Mouse (Mus musculus) midbrain, embryonic 15.5 days (tissue): ENCODE measurements at regions not wholly inside any gene's neighbourhood (a gene's known extent, or its start where the extent isn't known, plus 50 kb on each side); places are given as distances from the start of the nearest gene placed in this dataset.
A peak's percentile ranks its signal among the peaks of the same experiment; 100 is the strongest.
"Not testable (repeated sequence)": the region's sequence is repeated elsewhere in the genome, so short reads cannot be mapped to it uniquely, and the experiment has no call there.

ENCODE experiments used
- ATAC-seq: fragments of 200-750 bp; cut with Nextera tagmentation; replicated peaks from 2 replicates; pipeline ENCODE4 v1.8.0; 2017; ENCODE audit warnings: moderate TSS enrichment
- H3K27ac ChIP-seq: fragments of 300-500 bp; sonication (generic); 2 replicates; pipeline ENCODE4 v1.5.1; 2015; ENCODE audit warnings: mild to moderate bottlenecking, inconsistent platforms
- H3K27me3 ChIP-seq: fragments of 300-500 bp; sonication (generic); replicated peaks from 2 replicates; pipeline ENCODE4 v1.6.1; 2015; ENCODE audit warnings: inconsistent platforms
- H3K36me3 ChIP-seq: fragments of 300-500 bp; sonication (generic); replicated peaks from 2 replicates; pipeline ENCODE4 v1.6.1; 2015; ENCODE audit warnings: inconsistent platforms
- H3K4me1 ChIP-seq: fragments of 300-500 bp; sonication (generic); 2 replicates; pipeline ENCODE4 v1.6.1; 2015; ENCODE audit warnings: inconsistent platforms
- H3K4me2 ChIP-seq: fragments of 300-500 bp; sonication (generic); 2 replicates; pipeline ENCODE4 v1.6.1; 2015; ENCODE audit warnings: inconsistent platforms, mild to moderate bottlenecking, moderate library complexity
- H3K4me3 ChIP-seq: fragments of 300-500 bp; sonication (generic); 2 replicates; pipeline ENCODE4 v1.5.1; 2015; ENCODE audit warnings: mild to moderate bottlenecking, inconsistent platforms
- H3K9ac ChIP-seq: fragments of 300-500 bp; sonication (generic); 2 replicates; pipeline ENCODE4 v1.6.1; 2015; ENCODE audit warnings: mild to moderate bottlenecking, inconsistent platforms
- H3K9me3 ChIP-seq: fragments of 300-500 bp; sonication (generic); 2 replicates; pipeline ENCODE4 v1.6.1; 2016; ENCODE audit warnings: inconsistent platforms
- WGBS: fragments of 180-500 bp; shearing (Covaris S2); methylation state at CpG from one replicate; pipeline ENCODE4 v1.1.7; 2015; ENCODE audit warnings: mixed read lengths; 5-methylcytosine and 5-hydroxymethylcytosine counted together

GRCm38 (mm10) chr3:59563486-59564006, 166.0 kb upstream of the Gm5538 start:
- WGBS = 20% methylated on average over 3 of the region's 3 CpGs
- not testable (repeated sequence) for H3K27ac ChIP-seq

GRCm38 (mm10) chr3:59542621-59543020, 187.0 kb upstream of the Gm5538 start:
- H3K36me3 ChIP-seq = no peaks in the 10 kb centered on the region
- H3K27me3 ChIP-seq = no peaks in the 10 kb centered on the region
- no peaks in the 10 kb centered on the region for H3K4me1 ChIP-seq
- no peak overlapping the region for H3K4me3 ChIP-seq
- ATAC-seq = no peak
- H3K4me2 ChIP-seq = no peak overlapping the region
- no peaks in the 10 kb centered on the region for H3K9me3 ChIP-seq
- H3K27ac ChIP-seq = no peak overlapping the region
- WGBS = 54% methylated on average over 2 of the region's 2 CpGs
- no peak overlapping the region for H3K9ac ChIP-seq

More at GRCm38 (mm10) chr3:59563486-59564006, 166.0 kb upstream of the Gm5538 start:
- H3K27me3 ChIP-seq, ATAC-seq, H3K4me1 ChIP-seq, H3K4me3 ChIP-seq, H3K9ac ChIP-seq, H3K36me3 ChIP-seq, H3K9me3 ChIP-seq, H3K4me2 ChIP-seq: not testable (repeated sequence)

GRCm38 (mm10) chr3:59540547-59540946, 189.0 kb upstream of the Gm5538 start:
- H3K4me3 ChIP-seq, H3K4me2 ChIP-seq, H3K27ac ChIP-seq, H3K9ac ChIP-seq, H3K4me1 ChIP-seq, H3K9me3 ChIP-seq, H3K36me3 ChIP-seq, H3K27me3 ChIP-seq, ATAC-seq: not testable (repeated sequence)

- not testable (repeated sequence) for H3K27me3 ChIP-seq, H3K4me1 ChIP-seq, H3K4me2 ChIP-seq, H3K27ac ChIP-seq, H3K36me3 ChIP-seq, H3K4me3 ChIP-seq, H3K9ac ChIP-seq, ATAC-seq, H3K9me3 ChIP-seq
- 47% methylated on average over 3 of the region's 3 CpGs for WGBS
Measured at GRCm38 (mm10) chr3:59539893-59540292, 189.7 kb upstream of the Gm5538 start.

GRCm38 (mm10) chr3:59531311-59531834, 187.2 kb upstream of the Igsf10 start:
- Histone ChIP-seq H3K27ac (no peak overlapping the region), H3K27me3 (no peaks in the 10 kb centered on the region), H3K9ac (no peak overlapping the region), H3K4me2 (no peak overlapping the region), H3K9me3 (no peaks in the 10 kb centered on the region), H3K4me3 (no peak overlapping the region), H3K36me3 (no peaks in the 10 kb centered on the region), H3K4me1 (no peaks in the 10 kb centered on the region)
- no peak for ATAC-seq
- WGBS = 83% methylated on average over 2 of the region's 2 CpGs

GRCm38 (mm10) chr3:59530592-59531310, 186.6 kb upstream of the Igsf10 start:
- Histone ChIP-seq H3K4me2 (no peak overlapping the region), H3K4me1 (no peaks in the 10 kb centered on the region), H3K27me3 (no peaks in the 10 kb centered on the region), H3K9me3 (no peaks in the 10 kb centered on the region), H3K9ac (no peak overlapping the region), H3K4me3 (no peak overlapping the region), H3K27ac (no peak overlapping the region), H3K36me3 (no peaks in the 10 kb centered on the region)
- WGBS = 93% methylated on average over 9 of the region's 9 CpGs
- ATAC-seq = no peak

- WGBS = 94% methylated on average over 1 of the region's 1 CpGs
- Histone ChIP-seq H3K4me3 (no peak overlapping the region), H3K4me2 (no peak overlapping the region), H3K9ac (no peak overlapping the region), H3K36me3 (no peaks in the 10 kb centered on the region), H3K27me3 (no peaks in the 10 kb centered on the region), H3K9me3 (no peaks in the 10 kb centered on the region), H3K27ac (no peak overlapping the region), H3K4me1 (no peaks in the 10 kb centered on the region)
- ATAC-seq = no peak
Measured at GRCm38 (mm10) chr3:59520766-59521165, 176.6 kb upstream of the Igsf10 start.

GRCm38 (mm10) chr3:59478095-59478494, 133.9 kb upstream of the Igsf10 start:
- no peaks in the 10 kb centered on the region for H3K9me3 ChIP-seq
- no peaks in the 10 kb centered on the region for H3K27me3 ChIP-seq
- H3K27ac ChIP-seq = no peak overlapping the region
- H3K4me3 ChIP-seq = no peak overlapping the region
- peak; percentile 75; the same call in 1 of the 2 replicates for ATAC-seq
- 15% methylated on average over 5 of the region's 5 CpGs for WGBS
- no peaks in the 10 kb centered on the region; the same call in 1 of the 2 replicates for H3K4me1 ChIP-seq
- H3K4me2 ChIP-seq = peak overlapping the region; percentile 20; the same call in 1 of the 2 replicates
- no peak overlapping the region for H3K9ac ChIP-seq
- no peaks in the 10 kb centered on the region for H3K36me3 ChIP-seq

GRCm38 (mm10) chr3:59477441-59478061, 133.4 kb upstream of the Igsf10 start:
- Histone ChIP-seq H3K4me1 (no peaks in the 10 kb centered on the region; the same call in 1 of the 2 replicates), H3K27ac (no peak overlapping the region), H3K27me3 (no peaks in the 10 kb centered on the region), H3K9me3 (no peaks in the 10 kb centered on the region), H3K4me2 (0 out of 2 replicates have a peak overlapping the region, but pooled peaks have one; percentile 20), H3K36me3 (no peaks in the 10 kb centered on the region), H3K9ac (no peak overlapping the region), H3K4me3 (no peak overlapping the region)
- 40% methylated on average over 6 of the region's 6 CpGs for WGBS
- ATAC-seq = peak; percentile 78

- ATAC-seq = no peak
- no peaks in the 10 kb centered on the region for H3K9me3 ChIP-seq
- no peaks in the 10 kb centered on the region for H3K4me1 ChIP-seq
- H3K4me2 ChIP-seq = no peak overlapping the region
- no peaks in the 10 kb centered on the region for H3K36me3 ChIP-seq
- no peak overlapping the region for H3K27ac ChIP-seq
- no peaks in the 10 kb centered on the region for H3K27me3 ChIP-seq
- no peak overlapping the region for H3K4me3 ChIP-seq
- no peak overlapping the region for H3K9ac ChIP-seq
- WGBS = 74% methylated on average over 1 of the region's 1 CpGs
Measured at GRCm38 (mm10) chr3:59468956-59469355, 124.8 kb upstream of the Igsf10 start.

GRCm38 (mm10) chr3:59462341-59463158, 118.4 kb upstream of the Igsf10 start:
- no peak for ATAC-seq
- Histone ChIP-seq H3K4me1 (no peaks in the 10 kb centered on the region), H3K4me3 (no peak overlapping the region), H3K36me3 (no peaks in the 10 kb centered on the region), H3K9me3 (no peaks in the 10 kb centered on the region), H3K9ac (no peak overlapping the region), H3K4me2 (no peak overlapping the region), H3K27me3 (no peaks in the 10 kb centered on the region), H3K27ac (no peak overlapping the region)
- 92% methylated on average over 3 of the region's 3 CpGs for WGBS

GRCm38 (mm10) chr3:59456938-59457337, 112.7 kb upstream of the Igsf10 start:
- no peak for ATAC-seq
- H3K4me1 ChIP-seq = no peaks in the 10 kb centered on the region
- H3K9ac ChIP-seq = no peak overlapping the region
- no peaks in the 10 kb centered on the region for H3K36me3 ChIP-seq
- H3K4me3 ChIP-seq = no peak overlapping the region
- H3K27me3 ChIP-seq = no peaks in the 10 kb centered on the region
- no peak overlapping the region for H3K27ac ChIP-seq
- no peak overlapping the region for H3K4me2 ChIP-seq
- no peaks in the 10 kb centered on the region for H3K9me3 ChIP-seq
- 95% methylated on average over 1 of the region's 1 CpGs for WGBS
